12 mouse cellular contexts compared by ENCODE assay signal in the genomic region with DNA sequence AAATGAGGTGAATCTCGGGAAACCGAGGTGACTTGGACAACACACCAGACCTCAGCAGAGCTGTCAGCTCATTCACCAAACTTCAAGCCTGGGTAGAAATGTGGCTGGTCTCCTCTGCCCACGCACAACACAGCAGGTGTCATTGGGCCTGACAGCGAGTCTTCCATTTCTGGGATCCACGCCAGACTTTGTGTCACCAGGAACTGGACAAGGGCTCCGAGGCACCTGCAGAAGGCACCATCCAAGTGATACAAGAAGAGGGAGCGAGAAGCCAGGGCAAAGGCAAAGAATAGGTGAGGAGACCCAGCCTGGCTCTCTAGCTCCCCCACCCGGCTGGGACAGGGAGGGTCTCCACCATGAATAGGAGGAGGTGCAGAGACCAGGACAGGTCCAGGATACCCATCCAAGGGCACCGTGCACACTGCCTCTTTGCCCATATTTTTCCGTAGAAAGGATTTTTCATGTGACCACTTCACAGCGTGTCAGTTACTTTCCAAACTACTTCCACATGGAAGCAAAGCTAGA.
A peak's percentile ranks its signal among the peaks of the same experiment; 100 is the strongest.
DNase-seq lines count a peak whose midpoint lies in the region; ATAC-seq and TF ChIP-seq lines count a peak whose summit lies in the region.
"Had no signal": no experiment of that assay in that cellular context is flagged by ENCODE, and none has a peak within 500 bp of the region (broad histone marks: within the 10 kb centered on the region; RNA-seq: fewer than 3 reads in every experiment).

No protein-coding gene starts in this region.

- DNase-seq in frontal cortex, postnatal 25 days (ENCODE audit: low spot score in 2 of 2): no peak
- DNase-seq in lung, postnatal 0 days (ENCODE audit: low spot score): no peak
- DNase-seq in lung, postnatal 14 days: no peak
- no peak for DNase-seq in ovary, adult 18-20 months (ENCODE audit: low spot score)
- DNase-seq in left cerebral cortex, adult 8-10 months (ENCODE audit: low spot score in 2 of 2): no peak
- DNase-seq: heart, adult 18-20 months had no signal

- 67% methylated on average over 11 of the region's 11 CpGs for WGBS in lung, postnatal 0 days

- no peak for TF ChIP-seq POLR2A in testis, adult 2 months (IDR thresholded peaks at IDR 0.05; ENCODE audit: control insufficient read depth, low read depth, low read length)

- H3K4me1 ChIP-seq in lung, postnatal 0 days (ENCODE audit: insufficient read depth, low read depth, low read length): no peaks in the 10 kb centered on the region
- H3K4me1 ChIP-seq in testis, adult 2 months (ENCODE audit: control insufficient read depth, insufficient read depth, low read length): no peaks in the 10 kb centered on the region
- H3K4me1 ChIP-seq: embryonic facial prominence, embryonic 10.5 days had no signal

- no peaks in the 10 kb centered on the region for H3K36me3 ChIP-seq in lung, postnatal 0 days (ENCODE audit: insufficient read depth, low read length)
- no peaks in the 10 kb centered on the region for H3K36me3 ChIP-seq in testis, adult 2 months (ENCODE audit: control insufficient read depth, insufficient read depth, low read length)
- H3K36me3 ChIP-seq: embryonic facial prominence, embryonic 10.5 days had no signal

- 0 out of 2 replicates have a peak, but pooled peaks have one; percentile 14 for ATAC-seq in frontal cortex, adult (ENCODE audit: low TSS enrichment)
- ATAC-seq in lung, postnatal 0 days: no peak
- ATAC-seq in cerebellum, adult (ENCODE audit: insufficient number of reproducible peaks, low FRiP score, low TSS enrichment): peak; percentile 92
- ATAC-seq: forebrain, embryonic 14.5 days had no signal

- no peaks in the 10 kb centered on the region for H3K9me3 ChIP-seq in lung, postnatal 0 days (ENCODE audit: low read length)
- H3K9me3 ChIP-seq: embryonic facial prominence, embryonic 10.5 days had no signal

- no peak overlapping the region for H3K9ac ChIP-seq in lung, postnatal 0 days (replicated peaks; ENCODE audit: low read depth)

- no peak overlapping the region for H3K4me2 ChIP-seq in lung, postnatal 0 days (replicated peaks; ENCODE audit: low read depth, low read length)

- no peaks in the 10 kb centered on the region for H3K27me3 ChIP-seq in lung, postnatal 0 days (replicated peaks; ENCODE audit: insufficient read depth, low read length)
- no peaks in the 10 kb centered on the region for H3K27me3 ChIP-seq in testis, adult 2 months (ENCODE audit: control insufficient read depth, insufficient read depth, low read length)

- H3K27ac ChIP-seq in lung, postnatal 0 days (ENCODE audit: low read length): no peak overlapping the region
- H3K27ac ChIP-seq in testis, adult 2 months (ENCODE audit: control insufficient read depth, insufficient read depth, low read depth, low read length): no peak overlapping the region
- H3K27ac ChIP-seq: embryonic facial prominence, embryonic 10.5 days; kidney, postnatal 0 days had no signal

- TF ChIP-seq EP300 in lung, postnatal 0 days (IDR thresholded peaks at IDR 0.05): no peak

- TF ChIP-seq CTCF in lung, postnatal 0 days (IDR thresholded peaks at IDR 0.05): 0 out of 2 replicates have a peak, but pooled peaks have one; percentile 8
- peak; percentile 64; the same call in 1 of the 2 replicates for TF ChIP-seq CTCF in testis, adult 2 months (IDR thresholded peaks at IDR 0.05; ENCODE audit: control insufficient read depth, insufficient read depth, insufficient replicate concordance, low read depth, low read length)

- no peak overlapping the region for H3K4me3 ChIP-seq in lung, postnatal 0 days (ENCODE audit: low read depth, low read length)
- H3K4me3 ChIP-seq in testis, adult 2 months (ENCODE audit: control insufficient read depth, low read depth, low read length): no peak overlapping the region
- H3K4me3 ChIP-seq: embryonic facial prominence, embryonic 10.5 days had no signal
